Mouse (Mus musculus) spleen, adult 2 months (tissue): ENCODE measurements around the gene Gm20388.

Experiments
- CTCF ChIP-seq: fragments of 200-500 bp; IDR thresholded peaks from 2 replicates; pipeline ENCODE4 v1.5.1; 2011; ENCODE audit warnings: mild to moderate bottlenecking, inconsistent platforms; ENCODE audit not compliant: insufficient read depth, insufficient read length, insufficient replicate concordance; ENCODE audit errors: extremely low read depth
- POLR2A ChIP-seq: fragments of 200-500 bp; IDR thresholded peaks from 2 replicates; pipeline ENCODE4 v1.6.1; 2011; ENCODE audit warnings: low read depth, low read length, inconsistent platforms

DNA sequence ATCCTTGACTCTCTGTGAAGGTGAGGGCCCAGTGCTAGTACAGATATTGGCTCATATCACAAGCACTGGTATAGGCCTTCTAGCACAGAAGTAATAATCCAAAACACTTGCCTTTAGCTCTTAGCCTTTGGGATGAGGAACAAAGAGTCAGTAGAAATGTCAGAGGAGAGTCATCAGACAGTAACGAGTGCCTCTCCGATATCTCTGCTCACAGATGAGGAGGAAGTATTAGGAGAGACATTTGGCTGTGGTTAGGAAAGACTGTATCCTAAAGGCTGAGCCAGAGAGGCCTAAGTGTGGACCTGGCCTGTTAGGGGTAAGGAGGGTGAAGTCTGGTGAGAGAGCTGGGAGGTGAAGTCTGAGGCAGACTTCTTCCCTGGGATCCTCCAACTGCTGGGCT, 3531.1 kb downstream of the Gm20388 start:
- TF ChIP-seq CTCF (no peak), POLR2A (no peak)
